Mouse (Mus musculus) lung, postnatal 0 days (tissue): ENCODE measurements around the gene Stub1.
"Not testable (repeated sequence)": the region's sequence is repeated elsewhere in the genome, so short reads cannot be mapped to it uniquely, and the experiment has no call there.

Experiments used
- CTCF ChIP-seq: IDR thresholded peaks from 2 replicates; pipeline ENCODE4 v1.5.1; 2016; ENCODE audit warnings: antibody characterized with exemption, mild to moderate bottlenecking
- EP300 ChIP-seq: IDR thresholded peaks from 2 replicates; pipeline ENCODE4 v1.6.1; 2016; ENCODE audit warnings: antibody characterized with exemption, mild to moderate bottlenecking, control low read depth

- TF ChIP-seq CTCF, EP300: not testable (repeated sequence)
These were observed 25.8 kb downstream of the Stub1 start for GRCm38 (mm10) chr17:25807452-25807851.
